Mouse (Mus musculus): ENCODE measurements around the gene Arhgef15. TPM values are rescaled to one million over a fixed set of nuclear protein-coding genes. Genes with fewer than 3 reads are reported as not detected.
"Not testable (repeated sequence)": the region's sequence is repeated elsewhere in the genome, so short reads cannot be mapped to it uniquely, and the experiment has no call there.

The Arhgef15 gene
- polyA plus RNA-seq, 2 experiments from 2014 or later: 0.10 to 0.28 TPM

DNA sequence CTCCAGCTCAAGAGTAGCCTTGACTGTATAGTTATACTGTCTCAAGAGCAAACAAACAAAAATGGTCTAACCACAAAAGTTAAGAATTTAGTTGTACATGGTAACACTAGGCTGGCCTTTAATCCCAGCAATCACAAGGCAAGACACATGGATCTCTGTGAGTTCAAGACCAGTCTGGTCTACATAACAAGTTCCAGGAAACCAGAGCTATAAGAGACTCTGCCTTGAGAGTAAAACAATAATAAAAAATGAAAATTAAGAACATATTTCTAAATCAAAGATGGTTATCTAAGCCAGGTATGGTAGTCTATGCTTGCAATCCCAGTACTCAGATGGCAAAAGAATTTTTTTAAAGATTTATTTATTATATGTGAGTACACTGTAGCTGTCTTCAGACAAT lies 7.8 kb upstream of the Arhgef15 start:
- ATAC-seq: no peak

DNA sequence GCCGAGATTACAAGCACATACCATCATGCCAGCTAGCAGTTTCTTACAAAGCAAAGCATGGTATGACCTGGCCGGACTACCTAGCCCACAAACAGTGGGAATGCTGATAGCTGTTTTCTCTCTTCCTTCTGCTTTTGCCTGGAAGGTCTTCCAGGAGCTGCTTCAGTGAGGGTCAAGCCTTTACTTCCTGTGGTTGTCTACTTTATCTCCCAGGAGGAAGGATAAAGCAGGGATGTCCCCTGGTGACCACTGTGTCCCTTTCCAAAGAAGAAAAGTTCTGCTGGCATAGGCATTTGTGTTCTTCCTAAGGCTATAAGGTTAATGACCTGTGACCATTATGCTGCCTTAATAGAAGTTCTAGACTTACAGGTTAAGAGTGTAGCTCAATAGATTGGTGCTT lies 6.1 kb upstream of the Arhgef15 start:
- ATAC-seq: no peak

DNA sequence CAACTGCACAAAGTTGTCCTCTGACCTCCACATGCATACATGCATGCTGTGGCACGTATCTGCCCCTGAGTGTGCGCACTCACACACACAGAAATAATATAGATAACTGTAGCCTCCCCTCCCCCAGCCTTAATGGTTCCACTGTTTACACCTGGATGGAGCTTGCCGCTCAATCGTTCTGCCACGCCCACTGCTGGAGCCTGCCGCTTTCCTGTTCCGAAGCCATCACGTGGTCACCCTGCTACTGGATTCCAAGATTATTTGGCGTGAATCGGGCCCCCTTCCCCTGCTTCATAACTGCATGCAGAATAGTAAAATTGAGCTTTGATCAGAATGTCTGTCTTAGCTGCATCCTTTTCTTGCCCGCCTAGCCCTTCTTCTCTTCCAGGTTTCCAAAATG lies 4.9 kb upstream of the Arhgef15 start:
- not testable (repeated sequence) for ATAC-seq

DNA sequence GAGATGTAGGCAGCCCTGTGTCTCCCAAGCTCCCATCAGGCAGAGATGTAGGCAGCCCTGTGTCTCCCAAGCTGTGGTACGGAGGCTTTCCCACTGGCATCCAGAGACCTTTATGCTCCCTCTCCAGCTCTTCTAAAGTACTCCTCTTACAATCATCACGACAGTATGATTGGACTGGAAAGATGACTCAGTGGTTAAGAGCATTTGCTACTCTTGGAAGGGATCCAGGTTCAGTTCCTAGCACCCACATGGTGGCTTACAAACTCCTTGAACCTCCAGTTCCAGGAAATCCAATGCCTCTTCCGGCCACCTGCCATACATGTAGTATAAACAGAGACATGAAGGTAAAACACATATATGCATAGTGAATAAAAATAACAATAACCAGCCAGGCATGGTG lies 4.3 kb upstream of the Arhgef15 start:
- ATAC-seq: no peak

DNA sequence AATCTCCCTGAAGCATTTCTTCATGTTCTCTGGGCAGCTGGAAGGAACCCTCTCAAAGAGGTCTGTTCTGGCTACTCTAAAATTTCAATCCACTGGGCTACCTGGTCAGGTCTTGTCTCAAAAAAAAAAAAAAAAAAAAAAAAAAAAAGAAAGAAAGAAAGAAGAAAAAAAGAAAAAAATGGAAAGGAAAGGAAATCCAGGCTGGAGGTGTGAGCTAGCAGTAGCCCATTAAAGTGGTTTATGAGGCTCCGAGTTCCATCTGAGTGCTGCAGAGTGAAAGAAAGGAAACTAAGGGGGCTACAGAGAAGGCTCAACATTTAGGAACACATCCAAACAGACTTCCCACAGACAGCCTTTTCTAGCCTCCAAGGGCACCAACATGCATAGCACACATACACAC lies 691 bp upstream of the Arhgef15 start:
- ATAC-seq: no peak

DNA sequence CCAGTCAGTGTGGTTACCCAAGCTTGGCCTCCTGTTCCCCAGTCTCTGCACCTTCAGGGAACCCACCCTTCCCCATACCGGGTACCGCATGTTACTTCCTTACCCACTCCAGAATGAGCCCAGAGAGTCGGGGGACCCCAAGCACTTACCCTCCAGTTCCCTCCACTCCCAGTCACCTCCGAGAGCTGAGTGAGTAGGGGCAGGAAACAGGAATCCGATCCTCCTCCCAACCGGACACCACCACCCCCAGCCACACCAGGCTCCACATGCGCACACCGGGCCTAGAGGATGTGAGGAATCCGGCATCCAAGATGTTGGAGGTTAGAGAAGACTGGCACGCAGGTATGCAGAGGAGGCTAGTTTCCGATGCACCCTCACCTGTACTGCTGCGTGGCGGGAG lies 583 bp downstream of the Arhgef15 start:
- ATAC-seq: no peak

DNA sequence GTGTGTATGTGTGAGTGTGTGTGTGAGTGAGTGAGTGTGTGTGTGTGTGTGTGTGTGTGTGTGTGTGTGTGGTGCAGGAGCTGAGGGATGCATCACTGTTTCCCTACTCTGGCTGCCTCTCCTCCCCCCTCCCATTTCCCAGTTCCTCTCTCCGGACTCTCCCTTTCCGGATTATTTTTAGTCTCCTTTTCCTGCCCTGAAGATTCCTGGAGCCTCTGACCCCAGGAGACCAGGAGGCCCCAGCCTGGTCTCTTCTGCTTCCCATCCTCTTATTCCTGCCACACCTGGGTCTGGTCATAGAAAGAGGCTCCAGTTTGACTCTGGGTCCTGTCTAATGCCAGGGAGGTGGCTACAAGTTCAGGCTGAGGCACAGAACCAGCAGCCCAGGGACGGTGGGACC lies 1.2 kb downstream of the Arhgef15 start:
- ATAC-seq: no peak

DNA sequence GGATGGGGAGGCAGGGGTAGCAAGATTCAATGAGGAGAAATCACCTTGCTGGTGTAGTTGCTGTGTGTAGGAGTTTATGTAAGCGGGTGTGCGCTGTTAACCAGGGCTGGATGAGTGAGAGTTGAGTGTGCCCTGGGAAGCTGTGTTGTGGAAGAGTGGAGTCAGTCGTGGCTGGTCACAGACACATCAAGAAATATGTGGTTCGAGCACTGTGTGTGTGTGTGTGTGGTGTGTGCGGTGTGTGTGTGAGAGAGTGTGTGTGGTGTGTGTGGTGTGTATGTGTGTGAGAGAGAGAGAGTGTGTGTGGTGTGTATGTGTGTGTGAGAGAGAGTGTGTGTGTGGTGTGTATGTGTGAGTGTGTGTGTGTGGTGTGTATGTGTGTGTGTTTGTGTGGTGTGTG lies 1.8 kb downstream of the Arhgef15 start:
- ATAC-seq: no peak

DNA sequence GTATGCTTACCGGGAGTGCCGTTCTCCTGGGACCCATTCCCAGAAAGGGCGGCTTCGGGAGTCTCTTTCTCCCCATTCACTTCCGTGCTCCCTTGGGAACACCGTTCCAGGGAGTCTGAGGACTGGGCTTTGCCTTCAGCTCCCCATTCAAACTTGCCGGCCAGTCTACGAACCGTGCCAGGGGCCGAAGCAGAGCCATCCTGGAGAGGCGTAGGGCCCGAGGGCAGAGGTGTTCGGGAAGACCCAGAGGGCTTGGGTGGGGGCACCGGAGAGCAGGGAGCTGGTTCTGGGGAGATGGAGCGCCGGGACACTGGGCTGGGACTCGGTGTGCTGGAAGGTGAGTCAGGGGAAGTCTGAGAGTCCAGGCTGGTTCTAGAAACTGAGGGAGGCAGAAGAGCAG lies 2.9 kb downstream of the Arhgef15 start:
- ATAC-seq: no peak

DNA sequence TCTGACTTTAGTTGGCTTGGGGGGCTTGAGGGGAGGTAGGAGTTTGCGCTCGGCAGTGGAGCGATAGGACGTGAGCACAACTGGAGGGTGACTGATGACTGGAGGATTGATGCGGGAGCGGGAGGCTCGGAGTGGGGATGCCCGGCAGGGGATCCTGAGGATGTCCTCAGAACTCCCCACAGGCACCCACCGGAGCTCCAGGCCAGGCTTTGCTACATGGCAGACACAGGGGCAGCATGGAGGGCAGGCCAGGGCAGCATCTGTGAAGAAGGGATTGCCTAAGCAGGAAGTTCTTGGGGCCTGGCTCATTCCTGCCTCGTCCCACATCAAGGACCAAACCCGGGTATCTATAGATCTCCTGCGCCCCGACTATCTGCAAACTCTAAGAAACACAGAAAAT lies 3.4 kb downstream of the Arhgef15 start:
- ATAC-seq: no peak

DNA sequence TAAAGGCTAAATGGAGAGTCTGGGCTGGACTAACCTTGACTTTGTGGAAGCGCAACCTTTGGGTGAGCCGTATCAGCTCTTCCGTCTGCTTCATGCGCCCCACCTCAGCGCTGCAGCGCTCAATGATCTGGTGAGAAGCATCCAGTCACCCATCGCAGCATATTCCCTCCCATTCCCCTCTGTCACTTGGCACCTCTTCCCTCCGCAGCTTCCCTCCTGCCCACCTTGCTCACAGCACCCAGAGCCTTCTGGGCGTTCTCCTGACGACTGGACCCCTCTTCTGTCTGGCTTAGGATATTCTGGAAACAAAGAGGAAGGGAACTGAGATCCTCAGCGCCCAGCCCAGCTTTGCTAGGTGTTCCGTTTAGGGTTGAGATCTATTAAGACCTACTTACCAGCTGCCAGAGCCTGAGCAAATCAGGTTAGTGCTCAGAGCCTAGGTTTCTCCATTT lies 9.7 kb downstream of the Arhgef15 start:
- no peak for ATAC-seq

DNA sequence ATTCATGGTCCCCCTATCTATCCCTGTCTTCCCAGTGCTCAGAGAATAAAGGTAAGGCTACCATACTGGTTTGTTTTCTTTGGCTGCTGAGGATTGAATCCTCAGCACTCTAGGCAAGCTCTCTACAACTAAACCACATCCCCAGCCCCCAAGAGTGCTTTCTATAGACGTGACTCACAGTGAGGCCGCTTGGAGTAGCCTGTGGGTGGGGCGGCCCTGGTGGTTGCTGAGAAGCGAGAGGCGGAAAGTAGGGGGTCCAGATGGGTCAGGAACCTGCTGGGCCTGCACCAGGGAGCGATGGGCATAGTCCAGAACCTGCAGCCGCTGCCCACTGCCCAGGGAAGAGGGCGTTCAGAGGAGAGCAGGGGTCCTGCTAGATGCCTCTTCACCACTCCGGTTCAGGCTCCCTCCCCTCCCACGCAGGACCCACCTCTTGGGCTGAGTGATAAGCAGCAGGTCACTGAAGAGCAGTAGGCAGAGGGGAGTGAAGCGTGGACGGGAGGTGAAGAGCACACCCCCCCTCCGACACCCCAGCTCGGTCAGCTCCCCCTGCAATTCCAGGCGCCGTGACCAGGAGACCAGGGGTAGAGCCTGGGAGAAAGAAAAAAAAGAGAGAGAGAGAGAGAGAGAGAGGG lies 10.4 kb downstream of the Arhgef15 start:
- ATAC-seq: no peak

DNA sequence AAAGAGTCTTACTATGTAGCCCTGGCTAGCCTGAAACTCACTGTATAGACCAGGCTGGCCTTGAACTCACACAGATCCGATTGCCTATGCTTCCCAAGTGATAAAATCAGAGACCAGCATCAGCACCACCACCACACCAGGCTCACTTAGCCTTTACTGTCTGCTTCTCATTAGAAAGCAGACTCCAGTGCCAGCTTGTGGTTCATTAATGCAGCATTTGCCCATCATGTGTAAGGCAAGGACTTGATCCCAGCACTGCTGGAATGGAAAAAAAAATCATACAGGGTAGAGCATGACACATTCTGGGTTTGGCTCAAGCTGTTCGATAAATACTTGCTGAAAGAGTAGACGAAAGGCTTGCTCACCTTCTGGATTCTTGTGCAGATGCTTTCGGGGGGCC lies 11.3 kb downstream of the Arhgef15 start:
- no peak for ATAC-seq

DNA sequence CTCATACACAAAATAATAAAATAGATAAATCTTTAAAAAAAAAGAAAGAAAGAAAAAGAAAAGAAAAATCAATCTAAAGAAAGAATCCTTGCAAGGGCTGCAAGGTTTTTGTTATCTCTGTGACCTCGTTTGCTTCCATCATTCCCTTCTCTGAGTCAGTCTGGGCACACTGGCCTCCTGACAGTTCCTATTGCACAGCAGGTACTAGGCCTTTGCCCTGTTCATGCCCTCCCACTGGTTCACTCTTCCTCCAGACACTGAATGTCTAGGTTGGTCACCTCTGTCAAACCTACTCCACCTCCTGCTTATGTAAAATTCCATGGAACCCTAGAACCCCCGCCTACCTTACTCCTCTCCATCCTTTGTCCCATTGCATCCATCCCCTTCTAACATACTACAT lies 12.0 kb downstream of the Arhgef15 start:
- no peak for ATAC-seq

DNA sequence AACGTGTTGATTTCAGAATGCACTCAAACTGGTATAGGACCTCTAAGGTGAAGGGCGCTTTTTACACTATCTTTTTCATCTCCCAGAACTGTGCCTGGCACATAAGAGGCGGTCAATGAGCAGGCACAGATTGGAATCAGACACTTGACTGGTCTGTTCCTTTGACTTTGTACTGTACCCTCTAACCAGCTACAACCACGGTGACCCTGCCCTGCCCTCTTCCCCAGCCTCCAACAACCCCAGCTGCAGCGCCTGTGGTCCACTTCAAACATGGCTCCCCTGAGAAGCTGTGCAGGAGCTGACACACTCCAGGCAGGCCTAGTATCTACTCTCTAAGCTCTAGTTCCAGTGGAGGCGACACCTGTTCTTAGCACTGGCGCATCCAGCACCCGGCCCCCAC lies 14.5 kb downstream of the Arhgef15 start:
- no peak for ATAC-seq

DNA sequence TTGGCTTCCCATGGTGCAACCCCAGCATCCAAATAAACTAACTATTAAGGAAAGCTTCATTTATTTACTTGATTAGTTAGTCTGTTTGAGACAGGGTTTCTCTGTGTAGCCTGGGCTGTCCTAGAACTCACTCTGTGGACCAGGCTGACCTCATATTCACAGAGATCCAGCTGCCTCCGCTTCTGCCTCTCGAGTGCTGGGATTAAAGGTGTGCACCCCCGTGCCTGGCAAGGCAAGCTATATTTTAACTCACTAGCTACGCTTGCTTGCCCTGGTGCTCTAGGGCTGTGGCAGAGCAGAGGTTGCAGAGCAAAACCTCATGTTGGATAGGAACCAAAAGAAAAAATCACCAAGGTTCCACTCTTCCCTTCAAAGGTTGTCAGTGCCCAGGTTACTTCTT lies 16.8 kb downstream of the Arhgef15 start:
- no peak for ATAC-seq

DNA sequence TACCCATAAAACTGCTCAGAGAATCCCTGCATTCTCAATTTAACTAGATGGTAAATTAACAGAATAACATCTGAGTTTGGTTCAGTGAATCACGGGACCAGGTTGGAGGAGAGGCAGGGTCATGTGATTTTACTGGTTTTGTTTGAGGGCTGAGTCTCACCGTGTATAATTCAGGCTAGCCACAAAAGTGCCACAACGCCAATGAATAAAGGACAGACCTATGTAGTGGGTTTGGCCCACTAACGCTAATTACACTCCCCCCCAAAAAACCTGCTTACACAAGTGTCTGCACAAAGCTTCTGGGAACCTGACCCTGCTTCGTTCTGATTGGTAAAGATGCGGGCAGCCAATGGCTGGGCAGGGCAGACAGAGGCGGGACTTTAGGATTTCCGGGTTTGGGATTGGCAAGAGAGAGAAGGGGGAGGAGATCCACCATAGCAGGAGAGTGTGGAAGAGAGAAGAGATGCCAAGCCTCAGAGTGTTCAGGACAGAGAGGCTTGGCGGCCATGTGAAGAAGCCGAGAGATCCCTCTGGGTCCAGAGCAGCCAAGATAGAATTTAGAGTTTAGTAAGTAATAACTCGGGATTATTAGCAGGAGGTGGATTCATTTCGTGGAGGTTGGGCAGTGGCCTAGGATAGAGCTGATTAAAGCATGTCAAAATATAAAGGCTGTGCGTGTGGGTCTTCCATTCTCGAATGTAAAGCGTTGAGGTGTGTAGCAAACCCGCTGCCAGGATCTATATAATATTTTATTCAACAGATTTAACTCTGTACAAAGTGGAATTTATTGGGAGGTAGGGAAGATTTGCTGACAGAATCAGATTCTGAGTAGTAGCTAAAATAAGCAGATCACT lies 17.6 kb downstream of the Arhgef15 start:
- peak; percentile 100 for ATAC-seq

DNA sequence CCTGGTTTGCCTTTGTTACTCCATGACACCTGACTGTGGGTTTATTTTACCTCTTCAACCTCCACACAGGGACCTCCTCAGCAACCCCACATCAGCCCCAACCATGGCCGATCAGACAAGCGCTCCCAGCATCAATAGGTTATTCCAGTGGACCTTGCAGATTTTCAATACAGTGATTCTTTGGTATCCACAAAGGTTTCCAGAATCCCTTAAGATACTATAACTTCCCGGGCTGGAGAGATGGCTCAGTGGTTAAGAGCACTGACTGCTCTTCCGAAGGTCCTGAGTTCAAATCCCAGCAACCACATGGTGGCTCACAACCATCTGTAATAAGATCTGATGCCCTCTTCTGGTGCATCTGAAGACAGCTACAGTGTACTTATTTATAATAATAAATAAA lies 20.3 kb downstream of the Arhgef15 start:
- not testable (repeated sequence) for ATAC-seq

DNA sequence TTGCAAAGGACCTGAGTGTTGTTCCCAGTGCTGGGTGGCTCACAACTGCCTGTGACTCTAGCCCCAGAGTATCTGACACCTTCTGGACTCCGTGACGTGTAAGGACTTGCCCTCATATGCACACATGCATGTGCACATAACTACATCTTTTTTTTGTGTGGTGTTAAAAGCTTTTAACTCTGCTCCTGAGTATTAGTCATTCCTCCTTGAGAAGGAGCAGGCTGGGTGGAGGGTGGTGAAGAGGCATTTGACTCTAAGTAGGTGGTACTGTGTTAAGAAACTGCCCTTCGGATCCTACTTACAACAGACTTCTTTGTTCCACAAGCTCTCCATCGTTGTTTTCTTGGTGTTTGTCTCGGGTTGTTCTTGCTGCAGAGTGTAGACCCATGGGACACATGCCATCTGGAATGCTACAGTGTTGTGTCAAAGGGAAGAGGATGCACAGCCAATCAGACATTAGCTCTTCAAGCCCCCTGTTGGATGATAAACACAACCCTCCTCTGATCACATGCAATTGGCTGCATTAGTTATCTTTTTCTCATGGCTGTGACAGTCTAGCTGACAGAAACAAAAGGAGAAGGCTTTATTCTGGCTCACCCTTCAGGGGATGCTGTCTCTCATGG lies 23.3 kb downstream of the Arhgef15 start:
- no peak for ATAC-seq

DNA sequence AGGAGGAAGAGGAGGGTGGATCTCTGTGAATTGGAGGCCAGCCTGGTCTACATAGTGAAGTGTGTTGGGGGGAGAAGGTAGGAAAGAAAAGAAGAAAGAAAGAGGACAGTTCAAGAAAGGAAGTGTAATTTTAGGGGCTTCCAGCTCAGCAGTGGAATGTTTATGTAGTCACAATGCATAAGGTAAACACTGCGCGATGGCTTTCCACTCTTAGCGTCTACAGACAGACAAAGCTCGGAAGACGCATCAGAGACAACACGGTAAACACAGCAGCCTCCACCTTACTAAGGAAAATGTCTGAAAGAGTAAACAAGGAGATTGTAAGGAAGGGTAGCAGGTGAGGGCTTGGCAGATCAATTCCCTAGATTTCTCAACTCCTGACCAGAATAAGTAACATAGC lies 27.3 kb downstream of the Arhgef15 start:
- ATAC-seq: no peak

DNA sequence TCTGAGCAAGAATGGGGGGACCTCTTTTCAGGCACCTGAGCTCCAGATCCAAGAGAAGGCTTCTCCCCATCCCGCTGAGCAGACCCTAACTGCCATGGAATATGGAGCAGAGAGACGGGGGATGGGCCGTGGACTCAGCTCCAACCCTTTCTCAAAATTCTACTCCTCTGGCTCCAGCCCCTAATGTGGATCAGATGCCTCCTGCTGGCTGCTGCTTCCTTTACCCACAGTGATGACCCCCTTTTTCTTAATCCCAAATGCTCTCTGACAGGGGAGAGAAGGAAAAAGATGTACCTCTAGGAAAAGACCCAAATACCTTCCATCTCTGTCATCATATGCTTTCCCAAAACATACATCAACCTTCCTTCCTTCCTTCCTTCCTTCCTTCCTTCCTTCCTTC lies 30.3 kb downstream of the Arhgef15 start, which contains the start of gene Odf4:
Gene Odf4, minus strand, starts transcription at position 101 of the 400 bp plus-strand sequence.
- ATAC-seq: no peak

DNA sequence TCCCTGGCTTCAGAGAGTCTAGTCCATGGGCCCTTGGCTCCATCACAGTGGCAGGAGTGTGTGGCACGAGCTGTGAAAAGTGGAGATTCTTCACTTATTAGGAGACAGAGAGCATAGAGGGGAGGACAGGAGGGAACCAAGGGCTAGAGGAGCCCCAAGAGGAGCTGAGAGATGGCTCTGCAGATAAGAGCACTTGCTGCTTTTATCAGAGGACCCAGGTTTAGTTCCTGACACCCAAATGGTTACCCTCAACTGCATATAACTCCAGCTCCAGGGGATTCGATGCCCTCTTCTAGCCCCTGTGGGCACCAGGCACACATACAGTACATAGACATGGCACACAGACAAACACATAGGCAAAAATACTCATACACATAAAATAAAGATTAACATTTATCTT lies 32.5 kb downstream of the Arhgef15 start:
- no peak for ATAC-seq

DNA sequence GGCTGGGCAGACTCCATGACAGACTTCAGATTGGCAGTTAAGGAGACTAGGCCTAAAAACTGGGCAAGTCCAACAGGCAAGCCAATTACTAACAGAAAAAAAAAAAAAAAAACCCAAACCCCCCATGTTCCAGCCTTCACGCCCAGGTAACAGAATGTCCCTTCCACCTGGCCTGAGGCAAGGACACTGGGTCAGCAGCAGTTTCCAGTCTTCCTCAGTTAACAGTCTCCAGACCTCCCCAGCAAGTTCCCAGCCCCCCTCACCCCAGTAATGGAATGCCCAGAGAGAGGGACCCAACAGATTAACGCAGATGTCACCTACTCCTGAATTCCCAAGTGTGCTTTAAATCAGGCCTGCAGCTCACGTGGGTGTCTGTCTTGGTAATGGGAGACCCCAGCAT lies 34.1 kb downstream of the Arhgef15 start:
- no peak for ATAC-seq

DNA sequence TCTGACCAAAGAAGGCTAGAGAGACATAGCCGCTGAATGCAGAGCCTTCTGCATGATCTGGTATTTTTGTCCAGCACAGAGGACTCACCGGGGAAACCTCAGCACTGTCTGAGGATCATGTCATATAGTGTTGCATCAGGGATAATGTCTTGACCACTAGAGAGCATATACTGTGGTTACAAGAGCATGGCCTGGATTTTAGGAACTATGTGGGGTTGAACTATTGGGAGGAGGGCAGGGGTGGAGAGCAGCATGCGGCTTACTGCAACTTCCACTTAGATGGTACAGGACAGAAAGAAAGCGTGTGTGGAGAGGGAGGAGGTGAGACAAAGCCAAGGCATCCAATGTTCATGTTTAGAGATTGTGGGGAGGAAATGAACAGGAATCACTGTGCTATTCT lies 42.7 kb downstream of the Arhgef15 start:
- ATAC-seq: no peak
